Mouse (Mus musculus) left cerebral cortex, postnatal 25 days (tissue): ENCODE measurements around the gene Cnot4. TPM values are rescaled to one million over a fixed set of nuclear protein-coding genes. Genes with fewer than 3 reads are reported as not detected.
"Not testable (repeated sequence)": the region's sequence is repeated elsewhere in the genome, so short reads cannot be mapped to it uniquely, and the experiment has no call there.

ENCODE experiments used
- DNase-seq, 2 experiments: peaks; one replicate each; pipeline ENCODE4 v3.0.0; 2022; ENCODE audit warnings: low spot score in 2 of 2, mixed read lengths in 1 of 2
- intact Hi-C: fragments of 180-260 bp; cut with DNase I; formaldehyde crosslinking; loops from one replicate; pipeline ENCODE4 v1.15.1; 2025
- total RNA-seq, 2 experiments: library from RNA; stranded (reverse); gene quantifications; 2 replicates each; pipeline ENCODE4 v1.2.3; 2021

Gene Cnot4
- 10 to 100 TPM; 39.4 to 43.7 TPM for total RNA-seq

DNA sequence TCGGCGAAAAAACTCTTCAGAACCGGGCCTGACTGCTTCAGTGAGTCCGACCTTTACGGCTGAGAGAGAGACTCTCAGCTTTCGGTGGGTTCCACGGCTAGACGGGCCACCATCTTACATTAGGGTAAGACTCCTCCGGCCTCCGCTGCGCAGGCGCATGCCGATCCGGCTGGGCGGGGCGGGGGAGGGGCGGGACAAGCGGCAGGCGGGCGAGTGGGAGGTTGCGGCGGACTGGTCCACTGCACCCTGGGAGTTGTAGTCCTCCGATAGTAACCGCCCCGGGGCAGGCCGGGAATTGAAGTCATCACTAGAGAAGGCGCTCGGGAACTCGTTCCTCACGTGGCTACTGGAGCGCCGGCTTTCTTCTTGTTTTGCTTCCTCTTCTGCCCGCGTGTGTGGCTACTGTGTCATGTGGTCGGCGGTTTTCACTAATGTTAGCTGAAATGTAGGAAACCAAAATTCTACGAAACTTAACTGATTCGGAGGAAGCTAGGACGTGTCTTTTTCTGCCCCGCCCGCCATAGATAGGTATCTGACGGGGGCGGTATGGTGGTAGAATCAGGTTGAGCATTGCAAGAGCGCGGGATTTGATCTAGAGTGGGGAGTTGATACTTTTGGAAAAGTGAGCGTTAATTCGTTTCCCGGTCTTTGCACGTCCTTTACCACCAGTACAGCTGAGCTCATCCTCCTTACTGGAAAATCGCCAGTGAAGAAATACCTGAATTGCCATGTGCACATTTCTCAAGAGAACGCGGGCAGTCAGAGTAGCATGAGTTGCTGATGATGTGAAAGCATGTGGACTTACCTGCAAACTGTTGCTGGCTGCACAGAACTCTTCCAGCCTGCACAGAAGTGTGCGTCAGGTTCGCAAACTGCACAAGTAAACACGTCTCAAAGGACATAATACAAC, at the start of gene Cnot4:
Cnot4 (minus strand) TSS at position 146 of the 910 bp plus-strand sequence.
- intact Hi-C loops: loop anchor here (1.0 to 5.0 kb wide), 2 partner anchors 43 to 137 kb away; partner anchors contain the start of gene Nup205
- DNase-seq: peak; percentile 98 to 100

DNA sequence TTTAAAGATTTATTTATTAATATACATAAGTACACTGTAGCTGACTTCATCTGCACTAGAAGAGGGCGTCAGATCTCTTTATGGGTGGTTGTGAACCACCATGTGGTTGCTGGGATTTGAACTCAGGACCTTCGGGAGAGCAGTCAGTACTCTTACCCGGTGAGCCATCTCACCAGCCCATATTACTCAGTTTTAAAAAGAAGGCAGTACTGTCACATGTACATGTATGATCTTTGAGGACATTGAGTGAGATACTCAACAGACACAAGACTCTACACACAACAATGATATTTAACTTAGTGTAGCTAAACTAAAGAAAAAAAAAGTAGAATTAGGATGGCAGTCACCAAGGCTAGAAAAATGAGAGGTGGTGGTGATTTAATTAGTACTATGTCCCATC, 45.8 kb upstream of the Cnot4 start:
- intact Hi-C loops: not testable (repeated sequence)

DNA sequence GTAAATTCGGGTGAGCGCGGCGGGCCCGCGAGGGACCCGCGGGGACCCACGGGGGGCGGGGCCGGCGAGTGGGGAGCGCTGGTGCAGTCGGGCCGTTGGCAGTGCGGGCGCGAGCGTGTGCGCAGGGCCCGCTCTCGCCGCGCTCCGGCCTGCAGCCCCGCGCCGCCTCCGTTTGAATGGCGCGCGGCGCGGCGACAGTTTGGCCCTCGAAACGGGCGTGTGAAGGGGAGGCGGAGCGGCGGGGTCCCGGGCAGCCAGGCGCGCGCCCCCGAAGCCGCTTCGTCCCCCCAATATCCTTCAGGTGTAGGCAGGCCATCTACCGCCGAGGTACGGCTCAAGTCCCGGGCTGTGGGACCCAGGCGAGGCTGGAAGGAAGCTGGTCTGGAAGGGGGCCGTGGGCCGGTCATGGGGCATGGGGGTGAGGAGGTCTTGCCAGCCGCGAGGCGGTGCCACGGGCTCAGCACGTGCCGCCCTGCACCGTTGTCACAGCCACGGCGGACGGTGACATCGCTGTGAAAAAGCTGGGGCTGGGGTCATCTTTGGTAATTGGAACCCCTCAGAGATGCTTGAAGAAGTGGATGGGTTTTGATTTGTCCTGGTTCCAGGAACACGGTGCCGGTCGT, 44.2 kb upstream of the Cnot4 start:
- no peak for DNase-seq
- intact Hi-C loops: loop anchor here (1.0 kb wide), 1 partner anchor 44 kb away; the partner anchor contains the start of gene Cnot4

More for the DNA sequence above, 45.8 kb upstream of the Cnot4 start:
- not testable (repeated sequence) for DNase-seq

DNA sequence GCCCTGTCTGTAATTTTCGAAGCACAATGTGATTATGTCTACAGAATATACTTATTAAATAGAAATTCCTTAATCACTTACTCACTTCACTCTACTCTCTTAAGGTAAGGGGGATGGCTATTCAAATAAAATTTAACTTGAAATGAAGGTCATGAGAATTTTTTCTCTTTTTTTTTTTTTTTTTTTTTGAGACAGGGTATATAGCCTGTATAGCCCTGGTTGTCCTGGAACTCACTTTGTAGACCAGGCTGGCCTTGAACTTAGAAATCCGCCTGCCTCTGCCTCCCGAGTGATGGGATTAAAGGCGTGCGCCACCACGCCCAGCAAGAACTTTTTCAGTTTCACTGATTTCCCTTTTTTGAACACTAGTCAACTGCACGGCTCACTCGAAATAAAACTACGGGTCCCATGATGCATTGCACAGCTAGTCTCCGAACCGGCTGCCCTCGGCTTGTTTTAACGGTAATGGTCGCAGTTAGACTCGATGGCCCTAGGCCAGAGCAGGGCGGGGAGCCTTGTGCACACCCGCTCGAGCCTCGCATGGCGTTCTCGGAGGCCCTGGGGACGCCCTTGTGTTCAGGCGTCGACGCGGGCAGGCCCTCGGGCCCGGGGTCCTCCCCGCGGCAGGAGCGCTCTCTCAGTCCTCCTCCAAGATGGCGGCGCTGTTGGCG, 43.6 kb upstream of the Cnot4 start, which contains the start of gene Nup205:
Nup205 (plus strand) TSS at position 443 of the 671 bp plus-strand sequence.
- peak; percentile 90 for DNase-seq
- intact Hi-C loops: loop anchor here (1.0 kb wide), 1 partner anchor 44 kb away; the partner anchor contains the start of gene Cnot4

DNA sequence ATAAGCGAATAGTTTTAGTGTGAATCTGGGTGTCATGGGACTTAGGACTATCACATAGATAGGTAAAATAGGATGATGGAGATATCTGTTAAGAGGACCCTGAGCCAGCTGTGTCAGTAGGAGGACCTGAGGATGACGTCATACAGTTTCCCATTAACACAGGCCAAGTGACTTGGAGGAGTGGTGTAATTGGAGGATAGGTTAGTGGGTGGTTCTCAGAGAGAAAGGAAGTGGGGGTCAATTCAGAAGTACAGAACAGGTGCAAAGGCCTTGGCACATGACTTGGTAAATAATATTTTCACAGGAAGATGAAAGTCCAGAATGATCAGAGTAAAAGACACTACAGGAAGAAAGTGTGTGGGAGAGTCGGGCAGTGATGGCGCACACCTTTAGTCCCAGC, 39.7 kb upstream of the Cnot4 start:
- intact Hi-C loops: no loop called here

DNA sequence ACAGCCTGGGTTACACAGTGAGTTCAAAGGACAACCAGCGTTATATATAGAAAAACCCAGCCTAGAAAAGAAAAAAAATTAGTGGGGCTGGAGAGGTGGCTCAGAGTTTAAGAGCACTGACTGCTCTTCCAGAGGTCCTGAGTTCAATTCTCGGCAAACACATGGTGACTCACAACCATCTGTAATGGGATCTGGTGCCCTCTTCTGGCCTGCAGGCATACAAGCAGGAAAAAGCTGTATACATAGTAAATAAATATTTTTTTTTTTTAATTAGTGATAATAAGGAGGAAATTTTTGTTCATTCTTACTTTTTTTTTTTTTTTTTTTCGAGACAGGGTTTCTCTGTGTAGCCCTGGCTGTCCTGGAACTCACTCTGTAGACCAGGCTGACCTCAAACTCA, 38.5 kb upstream of the Cnot4 start:
- intact Hi-C loops, DNase-seq: not testable (repeated sequence)

More for the DNA sequence above, 39.7 kb upstream of the Cnot4 start:
- DNase-seq: no peak

DNA sequence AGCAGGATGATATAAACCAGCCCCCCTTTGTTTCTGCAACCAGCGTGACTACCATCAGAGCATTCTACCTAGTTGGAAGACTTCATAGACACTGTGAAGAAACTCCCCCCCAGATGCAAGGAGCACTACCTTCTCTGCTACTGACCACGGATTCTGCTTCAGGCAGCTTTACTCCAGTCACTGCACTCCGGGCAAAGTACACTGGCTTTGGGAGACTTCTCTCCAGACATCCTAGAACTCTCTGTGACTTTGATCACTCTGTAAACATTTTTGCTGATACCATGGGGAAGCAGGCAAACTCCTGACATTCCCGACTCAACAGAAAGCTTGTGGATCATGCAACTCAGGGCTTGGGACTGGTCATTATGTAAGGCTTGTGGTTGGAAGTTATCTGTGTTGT, 35.7 kb upstream of the Cnot4 start:
- intact Hi-C loops: no loop called here
- no peak for DNase-seq

DNA sequence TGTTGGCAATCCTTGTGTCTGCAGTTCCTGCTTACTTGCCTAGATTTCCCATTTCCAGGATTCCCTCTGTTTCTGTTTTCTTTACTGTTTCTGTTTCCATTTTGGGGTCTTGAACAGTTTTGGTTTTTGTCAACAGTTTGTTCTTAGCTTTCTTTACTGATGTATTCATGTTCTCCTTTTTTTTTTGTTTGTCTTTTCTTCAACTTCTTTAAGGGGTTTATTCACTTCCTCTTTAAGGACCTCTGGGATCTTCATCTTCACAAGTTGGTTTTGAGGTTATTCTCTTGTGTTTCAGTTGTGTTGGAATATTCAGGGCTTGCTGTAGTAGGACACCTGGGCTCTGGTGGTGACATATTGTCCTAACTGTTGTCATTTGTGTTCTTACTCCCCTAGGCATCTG, 21.0 kb upstream of the Cnot4 start:
- no peak for DNase-seq
- intact Hi-C loops: no loop called here

DNA sequence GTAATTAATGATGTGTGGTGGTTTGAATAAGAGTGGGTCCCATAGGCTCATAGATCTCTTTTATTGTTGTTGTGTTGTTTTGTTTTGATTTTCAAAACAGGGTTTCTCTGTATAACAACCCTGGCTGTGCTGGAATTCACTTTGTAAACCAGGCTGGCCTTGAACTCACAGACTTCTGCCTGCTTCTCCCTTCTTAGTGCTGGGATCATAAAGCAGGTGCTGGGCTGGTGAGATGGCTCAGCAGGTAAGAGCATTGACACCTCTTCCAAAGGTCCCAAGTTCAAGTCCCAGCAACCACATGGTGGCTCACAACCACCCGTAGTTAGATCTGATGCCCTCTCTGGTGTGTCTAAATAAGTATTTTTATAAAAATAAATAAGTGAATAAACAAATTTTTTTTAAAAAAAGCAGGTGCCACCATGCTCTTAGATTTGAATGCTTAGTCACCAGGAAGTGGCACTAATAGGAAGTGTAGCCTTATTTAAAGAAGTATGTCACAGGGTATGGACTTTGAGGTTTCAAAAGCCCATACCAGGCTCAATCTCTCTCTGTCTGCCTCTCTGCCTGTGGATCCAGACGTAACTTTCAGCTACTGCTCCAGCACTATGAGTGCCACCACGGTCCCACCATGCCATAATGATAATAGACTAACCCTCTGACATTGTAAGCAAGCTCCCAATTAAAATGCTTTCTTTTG, 14.3 kb upstream of the Cnot4 start:
- intact Hi-C loops: no loop called here
- DNase-seq: no peak

DNA sequence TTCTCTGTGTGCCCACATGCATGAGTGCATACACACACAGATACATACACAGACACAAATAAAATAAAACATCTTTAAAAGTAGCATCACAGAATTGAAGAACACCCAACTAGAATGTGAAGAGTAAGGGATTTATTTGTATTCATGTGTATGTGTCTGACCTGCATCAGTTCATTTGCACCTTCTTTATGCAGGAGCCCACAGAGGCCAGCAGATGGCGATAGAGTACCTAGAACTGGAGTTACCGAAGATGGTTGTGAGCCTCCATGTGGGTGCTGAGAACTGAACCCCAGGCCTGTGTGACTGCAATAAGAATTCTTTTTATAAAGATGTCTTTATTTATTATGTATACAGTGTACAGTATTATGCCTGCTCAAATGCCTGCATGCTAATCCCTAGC, 12.0 kb upstream of the Cnot4 start:
- DNase-seq: no peak
- intact Hi-C loops: no loop called here

DNA sequence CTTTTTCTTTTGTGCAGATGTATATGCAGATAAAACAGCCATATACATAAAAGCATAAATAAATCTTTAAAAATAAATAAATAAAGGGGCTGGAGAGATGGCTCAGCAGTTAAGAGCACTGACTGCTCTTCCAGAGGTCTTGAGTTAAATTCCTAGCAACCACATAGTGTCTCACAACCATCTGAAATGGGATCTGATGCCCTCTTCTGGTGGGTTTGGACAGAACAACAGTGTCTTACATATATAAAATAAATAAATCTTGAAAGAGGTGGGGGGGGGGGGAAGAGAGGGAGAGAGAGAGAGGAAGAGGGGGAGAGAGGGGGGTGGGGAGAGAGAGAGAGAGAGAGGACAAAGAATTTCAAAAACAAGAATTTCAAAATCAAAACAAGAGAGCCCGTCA, 6.8 kb upstream of the Cnot4 start:
- intact Hi-C loops: no loop called here
- no peak for DNase-seq

DNA sequence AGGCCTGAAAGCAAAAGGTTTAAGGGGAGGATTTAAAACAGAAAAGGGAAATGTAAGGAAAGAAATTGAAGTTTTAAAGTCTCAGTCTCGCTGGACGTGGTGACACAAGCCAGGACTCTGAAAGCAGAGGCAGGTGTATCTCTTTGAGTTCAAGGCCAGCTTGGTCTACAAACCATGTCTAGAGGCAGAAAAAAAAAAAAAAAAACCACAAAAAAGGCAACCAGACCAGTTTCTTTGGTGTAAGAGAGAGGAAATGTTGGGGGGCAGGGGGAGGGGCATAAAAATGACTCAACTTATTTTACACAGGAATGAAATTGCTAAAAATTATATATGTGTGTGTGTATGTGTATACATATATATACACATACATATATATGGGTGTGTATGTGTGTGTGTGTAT, 1.3 kb upstream of the Cnot4 start:
- intact Hi-C loops: loop anchor here (5.0 kb wide), 1 partner anchor 138 kb away; no protein-coding TSS in a partner anchor
- DNase-seq: no peak

DNA sequence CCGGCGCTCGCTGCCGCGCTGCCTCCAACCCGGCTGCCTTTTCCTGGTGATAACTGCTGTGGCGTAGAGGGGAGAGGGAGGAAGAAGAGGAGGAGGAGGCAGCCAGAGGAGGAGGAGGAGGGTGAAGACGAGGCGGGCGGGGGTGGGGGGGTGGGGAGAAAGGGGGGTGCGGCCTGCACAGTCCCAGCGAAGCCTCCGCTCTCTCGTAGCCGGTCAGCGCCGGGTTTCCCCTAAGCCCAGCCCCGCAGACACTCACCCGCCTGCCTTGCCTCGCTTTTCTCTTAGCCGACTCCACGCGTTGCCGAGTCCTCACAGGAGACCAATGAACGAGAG, 312 bp downstream of the Cnot4 start:
- DNase-seq: no peak
- intact Hi-C loops: loop anchor here (1.0 to 5.0 kb wide), 2 partner anchors 44 to 136 kb away; partner anchors contain the start of gene Nup205

DNA sequence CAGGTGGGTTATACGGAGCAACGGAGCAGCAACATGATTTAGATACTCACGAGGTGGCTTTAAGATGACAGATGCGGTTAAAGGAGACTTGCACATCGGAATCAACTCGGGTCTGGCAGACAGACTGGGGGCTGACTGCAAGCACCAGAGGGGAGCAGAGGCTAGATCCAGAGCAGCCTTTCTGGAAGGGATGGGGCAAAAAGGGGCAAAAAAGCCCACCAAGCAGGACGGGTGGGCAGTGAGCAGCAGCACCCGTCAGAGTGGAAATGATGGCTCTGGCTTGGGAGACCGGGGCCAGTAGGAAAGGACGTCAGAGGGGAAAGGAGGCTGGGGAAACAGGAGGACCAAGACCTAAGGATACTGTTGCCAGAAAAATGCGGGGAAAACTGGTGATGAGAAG, 718 bp downstream of the Cnot4 start:
- intact Hi-C loops: loop anchor here (1.0 to 5.0 kb wide), 2 partner anchors 44 to 136 kb away; partner anchors contain the start of gene Nup205

DNA sequence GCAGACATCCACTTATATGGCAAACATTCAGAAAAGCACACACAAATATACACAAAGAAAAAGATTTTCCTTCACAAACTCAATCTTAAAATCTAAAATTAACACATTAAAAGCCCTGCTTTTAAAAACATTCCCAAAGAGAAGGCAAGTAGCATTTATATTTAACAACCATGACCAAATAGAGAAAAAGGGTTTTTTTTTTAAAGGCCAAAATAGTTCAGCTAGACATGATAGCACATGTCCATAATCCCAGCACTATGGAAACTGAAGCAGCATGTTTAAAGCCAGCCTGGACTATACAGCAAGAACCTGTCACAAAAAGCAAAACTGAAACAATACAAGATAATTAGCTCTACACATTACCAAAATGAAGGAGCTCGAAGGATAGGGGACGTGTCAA, 11.0 kb downstream of the Cnot4 start:
- intact Hi-C loops: no loop called here
- no peak for DNase-seq

More for the DNA sequence above, 718 bp downstream of the Cnot4 start:
- DNase-seq: peak in 1 of 2 experiments; percentile 28

DNA sequence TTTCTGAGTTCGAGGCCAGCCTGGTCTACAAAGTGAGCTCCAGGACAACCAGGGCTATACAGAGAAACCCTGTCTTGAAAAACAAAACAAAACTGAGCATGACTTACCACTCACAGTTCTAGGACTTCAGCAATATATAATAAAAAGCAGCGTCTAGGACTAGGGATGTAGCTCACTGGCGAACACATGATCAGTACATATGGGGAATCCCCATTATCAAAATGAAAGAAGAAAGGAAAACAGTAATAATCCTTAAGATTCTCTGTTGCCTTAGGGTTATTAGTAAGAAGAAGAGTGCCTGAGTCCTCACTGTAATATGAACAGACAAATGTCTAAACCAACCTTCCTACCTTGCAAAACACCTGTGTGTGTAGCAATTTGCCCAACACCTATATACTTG, 11.6 kb downstream of the Cnot4 start:
- intact Hi-C loops: no loop called here
- no peak for DNase-seq

DNA sequence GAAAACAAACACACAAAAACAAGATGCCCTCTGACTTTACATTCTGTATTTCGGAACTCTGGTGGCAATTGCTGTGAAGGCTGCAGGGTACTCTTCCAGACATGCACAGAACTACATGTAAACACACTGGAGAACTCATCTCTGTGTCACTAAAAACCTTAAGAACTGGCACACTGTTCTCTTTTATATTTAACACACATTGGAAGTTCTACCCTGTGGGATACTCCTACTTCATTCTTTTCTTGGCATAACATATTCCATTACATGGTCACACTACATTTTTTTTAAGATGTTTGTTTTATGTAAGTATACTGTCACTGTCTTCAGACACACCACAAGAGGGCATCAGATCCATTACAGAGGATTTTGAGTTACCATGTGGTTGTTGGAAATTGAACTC, 31.1 kb downstream of the Cnot4 start:
- DNase-seq: peak in 1 of 2 experiments; percentile 26
- intact Hi-C loops: no loop called here

DNA sequence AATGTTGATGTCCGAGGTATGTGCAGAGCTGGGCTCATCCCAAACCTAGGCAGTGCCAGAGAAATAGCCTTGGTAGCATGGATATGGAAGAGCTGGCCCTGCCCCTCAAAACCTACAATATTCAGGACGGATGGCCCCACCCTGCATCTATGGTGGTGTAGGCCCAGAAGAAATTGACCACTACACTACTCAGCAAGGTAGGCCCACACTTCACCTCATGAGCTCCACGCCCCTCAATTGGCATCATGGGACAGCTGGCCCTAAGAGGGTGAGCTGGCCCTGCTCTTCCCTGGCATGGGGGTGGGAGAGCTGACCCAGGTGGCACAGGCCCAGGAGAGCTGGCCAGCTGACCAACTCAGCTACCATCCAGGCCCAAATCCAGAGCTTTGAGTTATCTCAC, 48.6 kb downstream of the Cnot4 start:
- intact Hi-C loops: no loop called here
- no peak for DNase-seq

DNA sequence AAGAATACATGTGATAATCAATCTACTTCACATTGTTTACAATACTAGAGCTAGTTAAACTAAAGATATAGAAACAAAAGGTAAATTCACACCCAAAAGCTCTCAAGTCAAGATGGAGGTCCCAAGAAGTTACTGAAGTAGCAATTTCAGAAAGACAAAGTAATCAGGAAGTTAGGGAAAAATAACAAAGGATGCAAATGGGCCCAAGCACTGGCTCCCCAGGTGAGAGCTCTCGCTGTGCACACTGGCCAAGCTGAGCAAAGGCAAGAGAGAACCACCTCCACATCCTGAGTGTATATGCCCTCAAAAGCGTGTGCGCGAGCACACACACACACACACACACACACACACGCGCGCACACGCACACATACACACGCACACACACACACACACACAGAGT, 58.4 kb downstream of the Cnot4 start:
- intact Hi-C loops: no loop called here
- DNase-seq: no peak
